18 mouse cellular contexts compared by ENCODE assay signal in genomic region chr17:74526117-74526516, GRCm38 (mm10).
"Had no signal": no experiment of that assay in that cellular context is flagged by ENCODE, and none has a peak within 500 bp of the region (broad histone marks: within the 10 kb centered on the region; RNA-seq: fewer than 3 reads in every experiment).

No protein-coding gene starts in this region.

- H3K4me3 ChIP-seq: kidney, embryonic 15.5 days; limb, embryonic 12.5 days; limb, embryonic 15.5 days; lung, embryonic 15.5 days; midbrain, embryonic 12.5 days; midbrain, embryonic 15.5 days; neural tube, embryonic 13.5 days had no signal

- H3K36me3 ChIP-seq: kidney, embryonic 15.5 days; limb, embryonic 12.5 days; limb, embryonic 15.5 days; lung, embryonic 15.5 days; midbrain, embryonic 12.5 days; midbrain, embryonic 15.5 days; neural tube, embryonic 13.5 days had no signal

- H3K27me3 ChIP-seq: kidney, embryonic 15.5 days; limb, embryonic 12.5 days; limb, embryonic 15.5 days; lung, embryonic 15.5 days; midbrain, embryonic 12.5 days; midbrain, embryonic 15.5 days; neural tube, embryonic 13.5 days had no signal

- DNase-seq: kidney, adult 8-10 months; kidney, postnatal 10 days; kidney, postnatal 36 days; left cerebral cortex, postnatal 4 days; lung, adult 18-20 months; lung, postnatal 10 days; retina, postnatal 1 day; right cerebral cortex, postnatal 25 days; thymus, adult 18-20 months; thymus, postnatal 36 days had no signal

- ATAC-seq: midbrain, embryonic 15.5 days had no signal

- H3K9ac ChIP-seq: kidney, embryonic 15.5 days; limb, embryonic 12.5 days; limb, embryonic 15.5 days; liver, embryonic 14.5 days; lung, embryonic 15.5 days; midbrain, embryonic 12.5 days; neural tube, embryonic 13.5 days had no signal

- H3K4me2 ChIP-seq: kidney, embryonic 15.5 days; limb, embryonic 12.5 days; limb, embryonic 15.5 days; lung, embryonic 15.5 days; midbrain, embryonic 12.5 days; midbrain, embryonic 15.5 days had no signal

- H3K27ac ChIP-seq: midbrain, embryonic 12.5 days had no signal

- H3K9me3 ChIP-seq: kidney, embryonic 15.5 days; limb, embryonic 12.5 days; limb, embryonic 15.5 days; lung, embryonic 15.5 days; midbrain, embryonic 12.5 days; midbrain, embryonic 15.5 days; neural tube, embryonic 13.5 days had no signal
